Mouse (Mus musculus) stomach, postnatal 0 days (tissue): Measurements from ENCODE around the gene Morc3.

ENCODE experiments used
- CTCF ChIP-seq: IDR thresholded peaks from 2 replicates; pipeline ENCODE4 v1.5.1; 2016; ENCODE audit warnings: antibody characterized with exemption, low read depth, mild to moderate bottlenecking, moderate library complexity
- EP300 ChIP-seq: optimal IDR thresholded peaks from 2 replicates; pipeline ENCODE3; 2016; ENCODE audit warnings: antibody characterized with exemption

- TF ChIP-seq CTCF (no peak), EP300 (no peak)
These were observed 82.1 kb downstream of the Morc3 start for GRCm38 (mm10) chr16:93913881-93914576.
